ENCODE assay signal across 8 mouse cellular contexts in genomic region chr2:168742059-168742627, GRCm38 (mm10). TPM values are rescaled to one million over a fixed set of nuclear protein-coding genes. Genes with fewer than 3 reads are reported as not detected.
DNase-seq lines count a peak whose midpoint lies in the region; ATAC-seq and TF ChIP-seq lines count a peak whose summit lies in the region.

Gene Atp9a (minus strand): TSS chr2:168742409.

- H3K27ac ChIP-seq in embryonic facial prominence, embryonic 13.5 days = peak within 1 kb of the TSS; percentile 80
- peak within 1 kb of the TSS; percentile 75 for H3K27ac ChIP-seq in heart, adult 2 months
- H3K27ac ChIP-seq in midbrain, embryonic 12.5 days (replicated peaks) = peak within 1 kb of the TSS; percentile 87

- WGBS in embryonic facial prominence, embryonic 13.5 days = 9% methylated on average over 25 of the region's 33 CpGs
- 7% methylated on average over 30 of the region's 33 CpGs for WGBS in heart, adult 2 months
- WGBS in midbrain, embryonic 12.5 days = 11% methylated on average over 20 of the region's 33 CpGs

- intact Hi-C loops in heart, adult 2 months (cut with DNase I) = loop anchor here (1.0 to 5.0 kb wide), 2 partner anchors 51 to 270 kb away; no protein-coding TSS in a partner anchor
- intact Hi-C loops in left cerebral cortex, postnatal 4 days (cut with DNase I) = no loop called here

- 0 out of 2 replicates have a peak, but pooled peaks cover 4% of the 10 kb centered on the region for H3K36me3 ChIP-seq in embryonic facial prominence, embryonic 13.5 days
- no peaks in the 10 kb centered on the region for H3K36me3 ChIP-seq in heart, adult 2 months (ENCODE audit: control insufficient read depth, insufficient read depth, low read length)
- no peaks in the 10 kb centered on the region for H3K36me3 ChIP-seq in midbrain, embryonic 12.5 days
- no peaks in the 10 kb centered on the region for H3K36me3 ChIP-seq in splenic B cell, adult 2 months (ENCODE audit: control insufficient read depth, insufficient read depth, low read length, poor library complexity, severe bottlenecking)

- peak; percentile 71 for DNase-seq in layer of hippocampus, adult 11-12 months (ENCODE audit: low spot score)
- no peak for DNase-seq in layer of hippocampus, adult 9-10 months (ENCODE audit: low spot score)
- DNase-seq in heart, adult 2 months = peak; percentile 69 to 73
- DNase-seq in kidney, adult 11 months = peak; percentile 55
- DNase-seq in left cerebral cortex, postnatal 4 days = peak; percentile 72
- DNase-seq in splenic B cell, adult 2 months (ENCODE audit: low read depth, low spot score) = peak; percentile 6

- TF ChIP-seq EP300 in heart, adult 2 months (IDR thresholded peaks at IDR 0.05; ENCODE audit: insufficient read depth, low read depth, low read length) = no peak

- peaks cover 12% of the 10 kb centered on the region; the same call in 1 of the 2 replicates for H3K4me1 ChIP-seq in embryonic facial prominence, embryonic 13.5 days
- H3K4me1 ChIP-seq in heart, adult 2 months (ENCODE audit: control insufficient read depth, insufficient read depth, low read length) = peaks cover 4% of the 10 kb centered on the region
- H3K4me1 ChIP-seq in midbrain, embryonic 12.5 days = no peaks in the 10 kb centered on the region

- no peaks in the 10 kb centered on the region for H3K79me2 ChIP-seq in heart, adult 2 months (replicated peaks; ENCODE audit: control insufficient read depth, insufficient read depth, low read length)

- no peak for TF ChIP-seq CTCF in heart, adult 2 months (IDR thresholded peaks at IDR 0.05)

- TF ChIP-seq POLR2A in heart, adult 2 months (IDR thresholded peaks at IDR 0.05; ENCODE audit: insufficient read depth, low read depth, low read length) = no peak

- H3K27me3 ChIP-seq in embryonic facial prominence, embryonic 13.5 days = no peaks in the 10 kb centered on the region
- no peaks in the 10 kb centered on the region for H3K27me3 ChIP-seq in heart, adult 2 months (ENCODE audit: control insufficient read depth, insufficient read depth, low read length)
- H3K27me3 ChIP-seq in midbrain, embryonic 12.5 days = peaks cover 4% of the 10 kb centered on the region; the same call in 1 of the 2 replicates
- no peaks in the 10 kb centered on the region; the same call in 1 of the 2 replicates for H3K27me3 ChIP-seq in splenic B cell, adult 2 months (ENCODE audit: control insufficient read depth, insufficient read depth, low read length, poor library complexity, severe bottlenecking)

- H3K4me2 ChIP-seq in embryonic facial prominence, embryonic 13.5 days = peak within 1 kb of the TSS; percentile 72
- peak within 1 kb of the TSS; percentile 59 for H3K4me2 ChIP-seq in midbrain, embryonic 12.5 days (replicated peaks)

- H3K4me3 ChIP-seq in embryonic facial prominence, embryonic 13.5 days = peak within 1 kb of the TSS; percentile 91
- H3K4me3 ChIP-seq in heart, adult 2 months = peak within 1 kb of the TSS; percentile 93
- peak within 1 kb of the TSS; percentile 72 for H3K4me3 ChIP-seq in midbrain, embryonic 12.5 days

- no peaks in the 10 kb centered on the region for H3K9me3 ChIP-seq in embryonic facial prominence, embryonic 13.5 days
- H3K9me3 ChIP-seq in midbrain, embryonic 12.5 days = no peaks in the 10 kb centered on the region; the same call in 1 of the 2 replicates

- ATAC-seq in embryonic facial prominence, embryonic 13.5 days (ENCODE audit: insufficient number of reproducible peaks, insufficient read depth, low FRiP score, low TSS enrichment, low read depth) = peak; percentile 63; the same call in 1 of the 2 replicates
- peak; percentile 70 for ATAC-seq in midbrain, embryonic 12.5 days (ENCODE audit: low FRiP score, low read depth)

- peak within 1 kb of the TSS; percentile 88 for H3K9ac ChIP-seq in embryonic facial prominence, embryonic 13.5 days
- peak within 1 kb of the TSS; percentile 67 for H3K9ac ChIP-seq in heart, adult 2 months (ENCODE audit: low read depth, low read length)
- peak within 1 kb of the TSS; percentile 88 for H3K9ac ChIP-seq in midbrain, embryonic 12.5 days (replicated peaks)

RNA-seq across cellular contexts. Expression of gene Atp9a, which starts in this region (rescaled TPM):
- 22.4 and 23.0 TPM in 2 replicates for polyA plus RNA-seq in embryonic facial prominence, embryonic 13.5 days (2015; fragmentation: Nextera tagmentation; extraction: Ambion mirVana)
- total RNA-seq in heart, adult 2 months (2021) = 10 to 100 TPM; 50.5 to 56.9 TPM
- 51.5 and 64.3 TPM in 2 replicates for polyA plus RNA-seq in heart, adult 2 months (2012; rRNA removed)
- 100 to 1,000 TPM; 448 to 467 TPM for total RNA-seq in left cerebral cortex, postnatal 4 days (2021)
- 41.0 and 42.9 TPM in 2 replicates for polyA plus RNA-seq in midbrain, embryonic 12.5 days (2016; fragmentation: Nextera tagmentation; extraction: Ambion mirVana)

Comparison
In these comparisons a context has a peak if more than half of its experiments do, and no peak if none do; other contexts are left out.
1. RNA of gene Atp9a (total RNA-seq): 448 to 467 TPM in left cerebral cortex, postnatal 4 days; 50.5 to 56.9 TPM in heart, adult 2 months; every median in the first group is over 4 times any median in the second.
2. Peak in every context shown above with its lines, with median percentiles within 50 percentile points of each other: H3K27ac ChIP-seq, H3K4me3 ChIP-seq and H3K9ac ChIP-seq.